Mouse (Mus musculus) lung, embryonic 14.5 days (tissue): ENCODE results near the gene Btnl10. TPM values are rescaled to one million over a fixed set of nuclear protein-coding genes. Genes with fewer than 3 reads are reported as not detected.

Experiments used
- ATAC-seq: fragments of 200-750 bp; cut with Nextera tagmentation; 2 replicates; pipeline ENCODE4 v1.8.0; 2017; ENCODE audit warnings: mild to moderate bottlenecking, moderate TSS enrichment, moderate library complexity; ENCODE audit not compliant: insufficient read depth
- DNase-seq: peaks from one replicate; pipeline ENCODE4 v3.0.0-alpha.2; 2015
- H3K27ac ChIP-seq: fragments of 300-500 bp; sonication (generic); 2 replicates; pipeline ENCODE4 v1.5.1; 2014; ENCODE audit warnings: low read depth, mild to moderate bottlenecking, moderate library complexity
- H3K27me3 ChIP-seq: fragments of 300-500 bp; sonication (generic); 2 replicates; pipeline ENCODE4 v1.6.1; 2014; ENCODE audit warnings: low read length, control low read depth; ENCODE audit not compliant: insufficient read depth
- H3K36me3 ChIP-seq: fragments of 300-500 bp; sonication (generic); 2 replicates; pipeline ENCODE4 v1.6.1; 2014; ENCODE audit warnings: control low read depth; ENCODE audit not compliant: insufficient read depth
- H3K4me1 ChIP-seq: fragments of 300-500 bp; sonication (generic); 2 replicates; pipeline ENCODE4 v1.6.1; 2014; ENCODE audit warnings: antibody characterized with exemption, control low read depth; ENCODE audit not compliant: insufficient read depth
- H3K4me2 ChIP-seq: fragments of 300-500 bp; sonication (generic); 2 replicates; pipeline ENCODE4 v1.6.1; 2014; ENCODE audit warnings: mild to moderate bottlenecking
- H3K4me3 ChIP-seq: fragments of 300-500 bp; sonication (generic); 2 replicates; pipeline ENCODE4 v1.5.1; 2014; ENCODE audit warnings: low read depth, low read length
- H3K9ac ChIP-seq: fragments of 300-500 bp; sonication (generic); 2 replicates; pipeline ENCODE4 v1.6.1; 2014
- H3K9me3 ChIP-seq: fragments of 300-500 bp; sonication (generic); 2 replicates; pipeline ENCODE4 v1.6.1; 2016; ENCODE audit warnings: low read depth, low read length, control low read depth
- CTCF ChIP-seq: IDR thresholded peaks from 2 replicates; pipeline ENCODE4 v1.5.1; 2016; ENCODE audit warnings: antibody characterized with exemption, low read depth
- WGBS: fragments of 180-500 bp; shearing (Covaris S2); extraction: QIAGEN DNeasy Blood & Tissue Kit; methylation state at CpG from one replicate; pipeline ENCODE4 v1.1.7; 2014; 5-methylcytosine and 5-hydroxymethylcytosine counted together
- polyA plus RNA-seq: library from polyadenylated mRNA; unstranded; fragments of >200 nt; fragmentation: Nextera tagmentation; extraction: Ambion mirVana; gene quantifications from 2 replicates; pipeline ENCODE4 v1.2.1, GENCODE M21; 2014

The Btnl10 gene
- polyA plus RNA-seq, 1 experiment from 2014 or later = not detected

DNA sequence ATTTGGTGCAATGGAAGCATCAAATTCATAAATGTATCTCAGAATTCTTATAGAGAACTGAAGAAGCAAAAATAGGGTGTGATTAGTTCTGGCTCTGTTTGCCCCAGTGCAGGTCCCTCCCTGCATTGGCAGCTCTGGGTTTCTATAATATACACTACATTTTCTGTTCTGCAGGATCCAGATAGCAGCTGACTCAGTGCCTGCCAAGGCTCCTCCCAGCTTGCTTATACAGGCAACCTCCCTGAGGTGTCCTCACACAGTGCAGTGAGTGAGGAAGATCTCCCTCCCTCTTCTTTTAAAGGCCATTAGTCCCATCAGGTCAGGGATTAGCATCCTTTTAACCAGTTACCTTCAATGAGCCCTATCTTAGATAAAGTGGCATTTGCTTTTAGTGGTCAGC lies 16.6 kb upstream of the Btnl10 start:
- Histone ChIP-seq H3K4me3 (no peak overlapping the region), H3K4me1 (no peaks in the 10 kb centered on the region), H3K27ac (no peak overlapping the region), H3K9me3 (no peaks in the 10 kb centered on the region), H3K36me3 (peaks cover 50% of the 10 kb centered on the region), H3K4me2 (no peak overlapping the region), H3K27me3 (no peaks in the 10 kb centered on the region), H3K9ac (no peak overlapping the region)
- no peak for TF ChIP-seq CTCF
- no peak for ATAC-seq
- no peak for DNase-seq

DNA sequence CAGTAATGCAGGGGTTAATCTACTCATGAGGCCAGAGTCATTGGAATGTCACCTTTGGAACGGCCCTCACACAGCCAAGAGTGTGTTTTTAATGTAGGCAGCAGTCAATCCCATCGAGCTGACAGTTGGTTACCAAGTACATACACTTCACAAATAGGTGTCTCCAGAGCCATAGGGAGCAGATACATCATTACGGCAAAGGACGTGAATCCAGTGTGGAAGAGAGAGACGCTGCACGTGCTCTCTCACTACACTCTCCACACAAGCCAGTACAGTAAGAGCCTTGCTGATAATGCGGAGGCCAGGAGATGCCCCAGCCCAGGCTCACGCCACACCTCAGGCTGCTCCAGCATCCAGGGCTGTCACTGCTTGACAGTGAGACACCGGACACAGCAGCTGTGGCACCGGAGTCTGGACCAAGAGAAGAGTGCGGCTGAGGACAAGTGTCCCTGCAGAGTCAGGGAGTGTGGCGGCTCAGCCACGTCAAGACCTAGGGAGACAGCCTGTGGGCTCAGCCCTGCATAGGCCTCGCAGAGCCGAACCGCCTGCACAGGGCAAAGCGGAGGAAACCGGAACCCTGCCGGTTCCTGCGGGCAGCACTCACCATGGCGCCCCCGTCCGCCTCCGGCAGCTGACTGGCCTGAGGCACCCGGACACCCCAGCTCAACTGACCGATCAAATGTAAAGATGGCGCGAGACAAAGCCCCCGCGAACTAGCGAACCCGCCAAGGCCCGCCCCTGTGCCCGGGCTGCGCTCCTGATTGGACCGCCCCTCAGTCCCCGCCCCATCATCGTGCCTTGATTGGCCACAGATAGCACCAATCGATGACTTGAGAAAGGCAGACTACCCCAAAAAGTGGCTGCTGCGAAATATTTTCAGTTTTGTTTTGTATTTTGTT lies 13.9 kb upstream of the Btnl10 start, which contains the start of gene Zfp39:
Gene Zfp39 (minus strand): TSS at position 715 of the 899 bp plus-strand sequence.
- peaks cover 30% of the 10 kb centered on the region for H3K36me3 ChIP-seq
- H3K9me3 ChIP-seq = no peaks in the 10 kb centered on the region
- H3K4me1 ChIP-seq = no peaks in the 10 kb centered on the region
- H3K9ac ChIP-seq = peak within 1 kb of the TSS; percentile 87
- under 1% methylated on average over 40 of the region's 40 CpGs for WGBS
- DNase-seq (peak; percentile 97), ATAC-seq (peak; percentile 98)
- TF ChIP-seq CTCF = peak; percentile 8; the same call in 1 of the 2 replicates
- H3K27me3 ChIP-seq = no peaks in the 10 kb centered on the region
- peak within 1 kb of the TSS; percentile 75 for H3K4me3 ChIP-seq
- H3K27ac ChIP-seq = peak within 1 kb of the TSS; percentile 89
- peak within 1 kb of the TSS; percentile 90 for H3K4me2 ChIP-seq

DNA sequence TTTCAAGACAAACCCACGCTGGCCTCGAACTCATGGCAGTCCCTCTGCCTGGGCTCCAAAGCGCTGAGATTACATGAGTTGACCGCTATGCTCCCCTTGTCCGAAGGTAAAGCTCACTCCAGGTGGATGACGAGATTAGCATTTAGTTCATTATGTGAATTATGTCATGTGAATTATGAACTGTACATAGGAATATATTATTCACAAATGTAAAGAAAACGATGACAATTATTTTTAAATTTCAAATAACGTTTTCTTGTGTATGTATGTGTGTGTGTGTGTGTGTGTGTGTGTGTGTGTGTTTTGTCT lies 13.3 kb upstream of the Btnl10 start:
- Histone ChIP-seq H3K4me1 (no peaks in the 10 kb centered on the region), H3K9ac (peak overlapping the region; percentile 87), H3K36me3 (peaks cover 26% of the 10 kb centered on the region), H3K9me3 (no peaks in the 10 kb centered on the region), H3K27me3 (no peaks in the 10 kb centered on the region), H3K4me3 (peak overlapping the region; percentile 75), H3K4me2 (peak overlapping the region; percentile 90), H3K27ac (no peak overlapping the region)
- no peak; the same call in 1 of the 2 replicates for ATAC-seq
- 3% methylated on average over 8 of the region's 8 CpGs for WGBS
- no peak for TF ChIP-seq CTCF
- DNase-seq = no peak

DNA sequence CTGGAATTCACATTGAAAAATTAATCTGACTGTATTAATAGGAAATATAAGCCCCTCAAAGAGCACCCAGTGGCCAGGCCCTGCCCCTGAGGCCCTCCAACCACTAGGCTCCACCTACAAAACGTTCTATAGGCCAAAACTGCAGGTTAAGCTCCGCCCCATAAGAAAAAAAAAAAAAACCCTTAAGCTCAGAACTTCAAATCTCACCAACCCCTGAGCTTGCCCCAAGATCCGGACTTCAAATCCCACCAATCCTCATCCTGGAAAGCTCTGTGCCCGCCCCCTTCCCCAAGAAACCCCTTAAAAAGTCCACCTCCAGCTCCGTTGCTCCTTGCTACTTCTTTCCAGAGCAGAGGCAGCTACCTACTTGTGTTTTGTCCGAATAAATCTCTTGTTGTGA lies 12.9 kb upstream of the Btnl10 start:
- no peak for TF ChIP-seq CTCF
- Histone ChIP-seq H3K36me3 (peaks cover 22% of the 10 kb centered on the region), H3K27me3 (no peaks in the 10 kb centered on the region), H3K4me3 (peak overlapping the region; percentile 75), H3K9ac (no peak overlapping the region), H3K9me3 (no peaks in the 10 kb centered on the region), H3K4me1 (no peaks in the 10 kb centered on the region), H3K4me2 (peak overlapping the region; percentile 90; the same call in 1 of the 2 replicates), H3K27ac (no peak overlapping the region)
- DNase-seq (peak; percentile 68), ATAC-seq (0 out of 2 replicates have a peak, but pooled peaks have one; percentile 6)
- WGBS = 44% methylated on average over 6 of the region's 6 CpGs

DNA sequence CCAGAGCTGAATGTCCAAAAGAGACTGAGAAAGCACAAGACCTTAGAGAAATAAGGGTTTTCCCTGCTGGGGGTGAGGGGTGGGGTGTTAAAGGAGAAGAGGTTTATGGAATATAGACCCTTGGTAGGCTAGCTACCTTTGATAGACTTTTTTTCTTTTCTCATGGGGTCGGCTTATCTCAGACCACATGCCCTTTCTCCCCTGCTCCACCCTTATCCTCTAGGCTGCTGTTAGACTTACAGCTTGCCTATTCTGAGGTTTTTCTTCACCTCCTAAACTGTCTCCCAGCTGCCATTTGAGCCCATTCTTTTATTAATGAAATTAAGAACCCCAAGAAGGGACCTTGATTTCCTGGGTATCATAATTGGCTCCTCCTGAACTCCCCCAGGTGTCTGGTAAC lies 3.9 kb upstream of the Btnl10 start:
- WGBS = 100% methylated on average over 1 of the region's 1 CpGs
- no peaks in the 10 kb centered on the region for H3K27me3 ChIP-seq
- DNase-seq (no peak), ATAC-seq (no peak)
- peak overlapping the region; percentile 66; the same call in 1 of the 2 replicates for H3K4me2 ChIP-seq
- H3K27ac ChIP-seq = no peak overlapping the region
- no peak for TF ChIP-seq CTCF
- no peaks in the 10 kb centered on the region for H3K9me3 ChIP-seq
- H3K4me3 ChIP-seq = no peak overlapping the region
- H3K4me1 ChIP-seq = no peaks in the 10 kb centered on the region
- H3K36me3 ChIP-seq = no peaks in the 10 kb centered on the region
- no peak overlapping the region for H3K9ac ChIP-seq

DNA sequence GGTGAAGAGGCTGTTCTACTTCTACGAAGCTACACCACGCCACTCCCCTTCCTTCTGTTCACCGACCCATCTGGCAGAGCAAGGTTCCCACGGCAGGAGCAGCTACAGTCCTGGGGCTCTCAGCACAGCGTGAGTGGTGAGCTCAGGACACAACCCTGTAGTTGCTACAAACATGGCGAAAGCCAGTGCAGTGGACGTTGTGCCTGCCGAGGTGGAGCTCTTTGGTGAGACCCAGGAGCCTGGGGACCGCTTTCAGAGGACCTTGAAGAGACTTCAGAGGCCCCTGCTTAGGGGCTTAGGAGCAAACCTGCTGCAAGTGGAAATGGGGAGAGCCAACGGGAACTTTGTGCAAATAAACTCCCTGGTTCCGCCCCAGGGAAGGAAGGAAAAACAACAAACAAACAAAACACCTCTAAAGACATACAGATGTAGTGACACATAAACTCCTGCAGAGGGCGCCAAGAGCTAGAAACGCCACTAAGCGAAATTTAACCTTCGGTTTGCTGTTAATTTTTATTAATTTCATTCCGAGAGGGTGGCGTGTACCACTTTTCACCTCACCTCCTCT lies 3.2 kb upstream of the Btnl10 start:
- Histone ChIP-seq H3K27ac (no peak overlapping the region), H3K36me3 (no peaks in the 10 kb centered on the region), H3K4me1 (no peaks in the 10 kb centered on the region), H3K9me3 (no peaks in the 10 kb centered on the region), H3K9ac (peak overlapping the region; percentile 49), H3K4me3 (peak overlapping the region; percentile 33), H3K27me3 (no peaks in the 10 kb centered on the region), H3K4me2 (peak overlapping the region; percentile 66)
- WGBS = 9% methylated on average over 17 of the region's 17 CpGs
- DNase-seq (peak; percentile 80), ATAC-seq (peak; percentile 28; the same call in 1 of the 2 replicates)
- TF ChIP-seq CTCF = peak; percentile 77

DNA sequence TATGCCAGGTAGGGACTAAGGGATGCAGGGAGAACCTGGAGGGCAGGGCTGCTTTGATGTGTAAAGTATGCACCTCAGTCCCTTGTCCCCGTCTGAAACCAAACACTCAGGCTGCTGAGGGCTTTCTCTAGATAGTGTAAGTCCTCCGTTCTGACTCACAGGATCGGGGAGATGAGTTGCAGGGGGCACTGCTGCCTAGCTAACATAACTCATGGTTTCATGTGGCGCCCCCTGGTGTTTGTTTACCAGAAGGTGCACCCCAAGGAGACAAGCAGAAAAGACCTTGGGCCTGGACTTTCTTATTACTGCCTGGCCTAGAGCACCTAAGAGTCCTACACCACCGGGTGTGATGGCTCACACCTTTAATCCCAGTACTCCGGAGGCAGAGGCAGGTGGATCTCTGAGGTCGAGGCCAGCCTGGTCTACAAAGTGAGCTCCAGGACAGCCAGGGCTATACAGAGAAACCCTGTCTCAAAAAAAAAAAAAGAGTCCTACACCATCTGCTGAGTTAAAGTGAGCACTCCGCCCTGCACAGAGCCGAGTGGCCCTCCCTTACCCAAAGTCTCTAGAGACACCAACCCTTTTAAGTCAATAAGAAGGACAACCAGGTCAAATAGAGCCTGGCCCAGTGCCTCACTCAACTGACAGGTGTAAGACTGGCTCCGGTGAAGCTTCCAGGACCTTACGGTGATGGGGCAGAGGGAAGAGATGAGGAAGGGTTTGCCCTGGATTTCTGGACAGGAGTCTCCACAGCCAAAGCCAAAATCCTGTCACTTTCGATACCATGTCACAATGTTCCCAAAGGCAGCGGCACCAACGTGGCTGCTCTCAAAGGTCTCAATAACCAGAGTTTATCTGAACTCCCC lies 596 bp upstream of the Btnl10 start:
- no peak overlapping the region for H3K27ac ChIP-seq
- H3K9me3 ChIP-seq = no peaks in the 10 kb centered on the region
- ATAC-seq (peak; percentile 47; the same call in 1 of the 2 replicates), DNase-seq (peak; percentile 68)
- no peak overlapping the region for H3K4me3 ChIP-seq
- H3K9ac ChIP-seq = no peak overlapping the region
- peak; percentile 63 for TF ChIP-seq CTCF
- no peaks in the 10 kb centered on the region for H3K36me3 ChIP-seq
- H3K4me1 ChIP-seq = no peaks in the 10 kb centered on the region
- H3K4me2 ChIP-seq = no peak overlapping the region
- no peaks in the 10 kb centered on the region for H3K27me3 ChIP-seq
- 47% methylated on average over 14 of the region's 14 CpGs for WGBS
